Mouse (Mus musculus) lung, embryonic 16.5 days (tissue): ENCODE measurements around the gene Stoml1. TPM values are rescaled to one million over a fixed set of nuclear protein-coding genes. Genes with fewer than 3 reads are reported as not detected.
"Not testable (repeated sequence)": the region's sequence is repeated elsewhere in the genome, so short reads cannot be mapped to it uniquely, and the experiment has no call there.

ENCODE experiments used
- ATAC-seq: fragments of 200-750 bp; cut with Nextera tagmentation; 2 replicates; pipeline ENCODE4 v1.8.0; 2017; ENCODE audit warnings: low read depth, mild to moderate bottlenecking, moderate library complexity
- H3K27ac ChIP-seq: fragments of 300-500 bp; sonication (generic); 2 replicates; pipeline ENCODE4 v1.5.1; 2014; ENCODE audit warnings: mild to moderate bottlenecking, control low read depth, low read length
- H3K27me3 ChIP-seq: fragments of 300-500 bp; sonication (generic); 2 replicates; pipeline ENCODE4 v1.6.1; 2014; ENCODE audit warnings: low read depth, low read length, mixed read lengths; ENCODE audit not compliant: control insufficient read depth, insufficient read depth
- H3K36me3 ChIP-seq: fragments of 300-500 bp; sonication (generic); 2 replicates; pipeline ENCODE4 v1.6.1; 2014; ENCODE audit warnings: low read length; ENCODE audit not compliant: control insufficient read depth, insufficient read depth
- H3K4me1 ChIP-seq: fragments of 300-500 bp; sonication (generic); replicated peaks from 2 replicates; pipeline ENCODE4 v1.6.1; 2014; ENCODE audit warnings: low read length, mixed read lengths; ENCODE audit not compliant: control insufficient read depth, insufficient read depth
- H3K4me2 ChIP-seq: fragments of 300-500 bp; sonication (generic); 2 replicates; pipeline ENCODE4 v1.6.1; 2014; ENCODE audit warnings: low read depth, low read length, control low read depth
- H3K4me3 ChIP-seq: fragments of 300-500 bp; sonication (generic); 2 replicates; pipeline ENCODE4 v1.5.1; 2014; ENCODE audit warnings: mild to moderate bottlenecking, low read length, control low read depth
- H3K9ac ChIP-seq: fragments of 300-500 bp; sonication (generic); 2 replicates; pipeline ENCODE4 v1.6.1; 2014; ENCODE audit warnings: low read length, control low read depth
- H3K9me3 ChIP-seq: fragments of 300-500 bp; sonication (generic); 2 replicates; pipeline ENCODE4 v1.6.1; 2016; ENCODE audit warnings: low read length; ENCODE audit not compliant: control insufficient read depth
- WGBS: fragments of 180-500 bp; shearing (Covaris S2); extraction: QIAGEN DNeasy Blood & Tissue Kit; methylation state at CpG from one replicate; pipeline ENCODE4 v1.1.7; 2014; 5-methylcytosine and 5-hydroxymethylcytosine counted together
- polyA plus RNA-seq: library from polyadenylated mRNA; unstranded; fragments of >200 nt; fragmentation: Nextera tagmentation; extraction: Ambion mirVana; gene quantifications from 2 replicates; pipeline ENCODE4 v1.2.1, GENCODE M21; 2015

The Stoml1 gene
- polyA plus RNA-seq, 1 experiment from 2014 or later: 28.7 TPM

- Histone ChIP-seq H3K4me3 (peak within 1 kb of the TSS; percentile 67), H3K9me3 (no peaks in the 10 kb centered on the region), H3K27me3 (no peaks in the 10 kb centered on the region), H3K27ac (peak within 1 kb of the TSS; percentile 88), H3K9ac (peak within 1 kb of the TSS; percentile 85), H3K4me2 (peak within 1 kb of the TSS; percentile 64), H3K36me3 (no peaks in the 10 kb centered on the region), H3K4me1 (peaks cover 30% of the 10 kb centered on the region)
- ATAC-seq: peak; percentile 75
- WGBS: under 1% methylated on average over 16 of the region's 16 CpGs
Observed at GRCm38 (mm10) chr9:58249592-58250192, 3.3 kb upstream of the Stoml1 start, which contains the start of gene Pml. TSS of gene Pml (minus strand) at chr9:58249786.

GRCm38 (mm10) chr9:58250322-58250721, 2.6 kb upstream of the Stoml1 start:
- H3K36me3 ChIP-seq: no peaks in the 10 kb centered on the region
- no peak for ATAC-seq
- 65% methylated on average over 8 of the region's 8 CpGs for WGBS
- H3K9ac ChIP-seq: peak overlapping the region; percentile 85; the same call in 1 of the 2 replicates
- peaks cover 30% of the 10 kb centered on the region for H3K4me1 ChIP-seq
- peak overlapping the region; percentile 88 for H3K27ac ChIP-seq
- no peaks in the 10 kb centered on the region for H3K9me3 ChIP-seq
- H3K4me3 ChIP-seq: peak overlapping the region; percentile 67; the same call in 1 of the 2 replicates
- no peaks in the 10 kb centered on the region for H3K27me3 ChIP-seq
- peak overlapping the region; percentile 64 for H3K4me2 ChIP-seq

GRCm38 (mm10) chr9:58250730-58251129, 2.2 kb upstream of the Stoml1 start:
- not testable (repeated sequence) for H3K4me2 ChIP-seq, H3K9me3 ChIP-seq, H3K4me3 ChIP-seq, H3K36me3 ChIP-seq, H3K27ac ChIP-seq, H3K9ac ChIP-seq, ATAC-seq, H3K27me3 ChIP-seq
- peaks cover 30% of the 10 kb centered on the region for H3K4me1 ChIP-seq
- WGBS: 77% methylated on average over 1 of the region's 1 CpGs

- H3K27me3 ChIP-seq, H3K36me3 ChIP-seq, H3K4me1 ChIP-seq, H3K9me3 ChIP-seq, ATAC-seq: not testable (repeated sequence)
- Histone ChIP-seq H3K9ac (peak overlapping the region; percentile 82), H3K4me2 (peak overlapping the region; percentile 73), H3K4me3 (peak overlapping the region; percentile 76), H3K27ac (peak overlapping the region; percentile 27; the same call in 1 of the 2 replicates)
- 53% methylated on average over 5 of the region's 5 CpGs for WGBS
Observed at GRCm38 (mm10) chr9:58253805-58254122, 800 bp downstream of the Stoml1 start.

GRCm38 (mm10) chr9:58255105-58255504, 2.1 kb downstream of the Stoml1 start:
- WGBS: 49% methylated on average over 2 of the region's 2 CpGs
- H3K4me3 ChIP-seq: no peak overlapping the region
- no peak overlapping the region for H3K4me2 ChIP-seq
- ATAC-seq: no peak
- H3K36me3 ChIP-seq: peaks cover 9% of the 10 kb centered on the region
- H3K9me3 ChIP-seq: no peaks in the 10 kb centered on the region
- no peaks in the 10 kb centered on the region for H3K27me3 ChIP-seq
- peaks cover 6% of the 10 kb centered on the region for H3K4me1 ChIP-seq
- H3K27ac ChIP-seq: no peak overlapping the region
- H3K9ac ChIP-seq: no peak overlapping the region

- H3K36me3 ChIP-seq: peaks cover 11% of the 10 kb centered on the region
- ATAC-seq: no peak
Observed at GRCm38 (mm10) chr9:58255704-58256685, 3.0 kb downstream of the Stoml1 start.

GRCm38 (mm10) chr9:58262507-58262906, 9.5 kb downstream of the Stoml1 start:
- H3K36me3 ChIP-seq: peaks cover 16% of the 10 kb centered on the region
- H3K4me1 ChIP-seq: peaks cover 7% of the 10 kb centered on the region; the same call in 1 of the 2 replicates
- ATAC-seq: no peak
- 92% methylated on average over 5 of the region's 5 CpGs for WGBS
- H3K27me3 ChIP-seq: no peaks in the 10 kb centered on the region
- H3K4me2 ChIP-seq: no peak overlapping the region
- H3K4me3 ChIP-seq: no peak overlapping the region
- H3K9ac ChIP-seq: no peak overlapping the region
- H3K27ac ChIP-seq: no peak overlapping the region
- H3K9me3 ChIP-seq: no peaks in the 10 kb centered on the region

More at GRCm38 (mm10) chr9:58255704-58256685, 3.0 kb downstream of the Stoml1 start:
- no peak overlapping the region for H3K4me3 ChIP-seq
- 83% methylated on average over 10 of the region's 10 CpGs for WGBS
- H3K4me1 ChIP-seq: peaks cover 2% of the 10 kb centered on the region
- no peak overlapping the region for H3K9ac ChIP-seq
- no peaks in the 10 kb centered on the region for H3K27me3 ChIP-seq
- H3K4me2 ChIP-seq: no peak overlapping the region
- no peak overlapping the region for H3K27ac ChIP-seq
- no peaks in the 10 kb centered on the region for H3K9me3 ChIP-seq

GRCm38 (mm10) chr9:58265368-58265767, 12.4 kb downstream of the Stoml1 start:
- ATAC-seq: no peak
- H3K9me3 ChIP-seq: no peaks in the 10 kb centered on the region
- WGBS: 69% methylated on average over 3 of the region's 3 CpGs
- H3K4me3 ChIP-seq: no peak overlapping the region
- no peak overlapping the region for H3K27ac ChIP-seq
- H3K9ac ChIP-seq: no peak overlapping the region
- no peak overlapping the region for H3K4me2 ChIP-seq
- peaks cover 7% of the 10 kb centered on the region; the same call in 1 of the 2 replicates for H3K4me1 ChIP-seq
- no peaks in the 10 kb centered on the region for H3K27me3 ChIP-seq
- H3K36me3 ChIP-seq: peaks cover 9% of the 10 kb centered on the region

GRCm38 (mm10) chr9:58266571-58267011, 13.6 kb downstream of the Stoml1 start:
- H3K9me3 ChIP-seq: no peaks in the 10 kb centered on the region
- no peak overlapping the region for H3K4me3 ChIP-seq
- peak; percentile 65; the same call in 1 of the 2 replicates for ATAC-seq
- no peak overlapping the region for H3K4me2 ChIP-seq
- WGBS: 24% methylated on average over 4 of the region's 4 CpGs
- peaks cover 7% of the 10 kb centered on the region for H3K36me3 ChIP-seq
- H3K4me1 ChIP-seq: peaks cover 7% of the 10 kb centered on the region; the same call in 1 of the 2 replicates
- H3K9ac ChIP-seq: 0 out of 2 replicates have a peak overlapping the region, but pooled peaks have one; percentile 11
- H3K27ac ChIP-seq: peak overlapping the region; percentile 71
- no peaks in the 10 kb centered on the region for H3K27me3 ChIP-seq
